Mouse (Mus musculus) limb, embryonic 10.5 days (tissue): ENCODE measurements around the gene Mrpl48. TPM values are rescaled to one million over a fixed set of nuclear protein-coding genes. Genes with fewer than 3 reads are reported as not detected.
"Not testable (repeated sequence)": the region's sequence is repeated elsewhere in the genome, so short reads cannot be mapped to it uniquely, and the experiment has no call there.

ENCODE experiments used
- DNase-seq: peaks from one replicate; pipeline ENCODE4 v3.0.0-alpha.2; 2017; ENCODE audit warnings: low spot score
- H3K27ac ChIP-seq: fragments of 300-500 bp; sonication (generic); 2 replicates; pipeline ENCODE4 v1.5.1; 2016; ENCODE audit warnings: mild to moderate bottlenecking
- H3K27me3 ChIP-seq: fragments of 300-500 bp; sonication (generic); 2 replicates; pipeline ENCODE4 v1.6.1; 2016; ENCODE audit warnings: low read depth, mild to moderate bottlenecking; ENCODE audit not compliant: poor library complexity, severe bottlenecking
- H3K36me3 ChIP-seq: fragments of 300-500 bp; sonication (generic); 2 replicates; pipeline ENCODE4 v1.6.1; 2016; ENCODE audit warnings: mild to moderate bottlenecking, moderate library complexity
- H3K4me1 ChIP-seq: fragments of 300-500 bp; sonication (generic); 2 replicates; pipeline ENCODE4 v1.6.1; 2016
- H3K4me3 ChIP-seq: fragments of 300-500 bp; sonication (generic); 2 replicates; pipeline ENCODE4 v1.5.1; 2016; ENCODE audit warnings: mild to moderate bottlenecking, moderate library complexity
- H3K9me3 ChIP-seq: fragments of 300-500 bp; sonication (generic); replicated peaks from 2 replicates; pipeline ENCODE4 v1.6.1; 2016; ENCODE audit warnings: mild to moderate bottlenecking
- WGBS: fragments of 180-500 bp; shearing (Covaris S2); methylation state at CpG from one replicate; pipeline ENCODE4 v1.1.7; 2016; 5-methylcytosine and 5-hydroxymethylcytosine counted together
- polyA plus RNA-seq: library from polyadenylated mRNA; unstranded; fragments of >200 nt; fragmentation: Nextera tagmentation; extraction: Ambion mirVana; gene quantifications from 2 replicates; pipeline ENCODE4 v1.2.1, GENCODE M21; 2016

Gene Mrpl48
- polyA plus RNA-seq, 1 experiment from 2014 or later = 59.5 TPM

- Histone ChIP-seq H3K4me1 (no peaks in the 10 kb centered on the region), H3K4me3 (no peak overlapping the region), H3K27ac (no peak overlapping the region), H3K9me3 (no peaks in the 10 kb centered on the region), H3K36me3 (peaks cover 5% of the 10 kb centered on the region), H3K27me3 (no peaks in the 10 kb centered on the region)
- DNase-seq = no peak
- WGBS = 82% methylated on average over 4 of the region's 4 CpGs
Observed at GRCm38 (mm10) chr7:100572704-100573103, 35.4 kb downstream of the Mrpl48 start.

GRCm38 (mm10) chr7:100572061-100572460 is 36.0 kb downstream of the Mrpl48 start:
- 81% methylated on average over 4 of the region's 4 CpGs for WGBS
- no peak overlapping the region for H3K4me3 ChIP-seq
- no peaks in the 10 kb centered on the region for H3K9me3 ChIP-seq
- no peaks in the 10 kb centered on the region for H3K4me1 ChIP-seq
- no peak for DNase-seq
- H3K27ac ChIP-seq = no peak overlapping the region
- H3K27me3 ChIP-seq = no peaks in the 10 kb centered on the region
- peaks cover 11% of the 10 kb centered on the region for H3K36me3 ChIP-seq

- H3K4me1 ChIP-seq = no peaks in the 10 kb centered on the region
- no peaks in the 10 kb centered on the region for H3K9me3 ChIP-seq
- H3K4me3 ChIP-seq = no peak overlapping the region
- no peak overlapping the region for H3K27ac ChIP-seq
- H3K36me3 ChIP-seq = peaks cover 11% of the 10 kb centered on the region
- DNase-seq = no peak
- WGBS = 90% methylated on average over 3 of the region's 3 CpGs
- no peaks in the 10 kb centered on the region for H3K27me3 ChIP-seq
Observed at GRCm38 (mm10) chr7:100570930-100571715, 37.0 kb downstream of the Mrpl48 start.

GRCm38 (mm10) chr7:100569907-100570306 is 38.2 kb downstream of the Mrpl48 start:
- no peak overlapping the region for H3K4me3 ChIP-seq
- H3K27ac ChIP-seq = no peak overlapping the region
- H3K9me3 ChIP-seq = no peaks in the 10 kb centered on the region
- no peaks in the 10 kb centered on the region for H3K27me3 ChIP-seq
- no peaks in the 10 kb centered on the region for H3K4me1 ChIP-seq
- H3K36me3 ChIP-seq = peaks cover 11% of the 10 kb centered on the region
- no peak for DNase-seq

- H3K9me3 ChIP-seq, H3K4me3 ChIP-seq, H3K27me3 ChIP-seq, H3K27ac ChIP-seq, DNase-seq, H3K4me1 ChIP-seq: not testable (repeated sequence)
- 79% methylated on average over 5 of the region's 5 CpGs for WGBS
- H3K36me3 ChIP-seq = peaks cover 14% of the 10 kb centered on the region
Observed at GRCm38 (mm10) chr7:100567238-100567637, 40.9 kb downstream of the Mrpl48 start.

GRCm38 (mm10) chr7:100561861-100562587 is 46.1 kb downstream of the Mrpl48 start:
- H3K27me3 ChIP-seq = no peaks in the 10 kb centered on the region
- H3K9me3 ChIP-seq = no peaks in the 10 kb centered on the region
- no peak for DNase-seq
- peaks cover 3% of the 10 kb centered on the region; the same call in 1 of the 2 replicates for H3K36me3 ChIP-seq
- H3K4me3 ChIP-seq = no peak overlapping the region
- 81% methylated on average over 11 of the region's 11 CpGs for WGBS
- H3K27ac ChIP-seq = 0 out of 2 replicates have a peak overlapping the region, but pooled peaks have one; percentile 36
- no peaks in the 10 kb centered on the region for H3K4me1 ChIP-seq

GRCm38 (mm10) chr7:100559331-100559730 is 48.8 kb downstream of the Mrpl48 start:
- 85% methylated on average over 4 of the region's 4 CpGs for WGBS
- H3K4me3 ChIP-seq = no peak overlapping the region
- no peaks in the 10 kb centered on the region for H3K4me1 ChIP-seq
- DNase-seq = no peak
- H3K9me3 ChIP-seq = no peaks in the 10 kb centered on the region
- H3K27me3 ChIP-seq = no peaks in the 10 kb centered on the region
- H3K27ac ChIP-seq = no peak overlapping the region
- H3K36me3 ChIP-seq = no peaks in the 10 kb centered on the region

- 72% methylated on average over 5 of the region's 5 CpGs for WGBS
- DNase-seq = no peak
- Histone ChIP-seq H3K27me3 (no peaks in the 10 kb centered on the region), H3K36me3 (0 out of 2 replicates have a peak, but pooled peaks cover 2% of the 10 kb centered on the region), H3K4me1 (no peaks in the 10 kb centered on the region), H3K9me3 (no peaks in the 10 kb centered on the region), H3K4me3 (no peak overlapping the region), H3K27ac (no peak overlapping the region)
Observed at GRCm38 (mm10) chr7:100557241-100557640, 50.9 kb downstream of the Mrpl48 start.

GRCm38 (mm10) chr7:100555431-100555951 is 52.6 kb downstream of the Mrpl48 start:
- Histone ChIP-seq H3K27me3 (no peaks in the 10 kb centered on the region), H3K27ac (peak overlapping the region; percentile 0; the same call in 1 of the 2 replicates), H3K36me3 (peaks cover 11% of the 10 kb centered on the region; the same call in 1 of the 2 replicates), H3K4me1 (no peaks in the 10 kb centered on the region), H3K4me3 (no peak overlapping the region), H3K9me3 (no peaks in the 10 kb centered on the region)
- WGBS = 51% methylated on average over 13 of the region's 13 CpGs
- peak; percentile 34 for DNase-seq

GRCm38 (mm10) chr7:100554939-100555338 is 53.2 kb downstream of the Mrpl48 start:
- Histone ChIP-seq H3K9me3 (no peaks in the 10 kb centered on the region), H3K27me3 (no peaks in the 10 kb centered on the region), H3K27ac (no peak overlapping the region), H3K36me3 (peaks cover 11% of the 10 kb centered on the region; the same call in 1 of the 2 replicates), H3K4me1 (no peaks in the 10 kb centered on the region), H3K4me3 (no peak overlapping the region)
- no peak for DNase-seq
- WGBS = 81% methylated on average over 5 of the region's 5 CpGs

- Histone ChIP-seq H3K9me3 (no peaks in the 10 kb centered on the region), H3K27ac (no peak overlapping the region), H3K4me1 (no peaks in the 10 kb centered on the region), H3K27me3 (no peaks in the 10 kb centered on the region), H3K36me3 (peaks cover 18% of the 10 kb centered on the region; the same call in 1 of the 2 replicates), H3K4me3 (no peak overlapping the region)
- 78% methylated on average over 5 of the region's 5 CpGs for WGBS
- DNase-seq = no peak
Observed at GRCm38 (mm10) chr7:100550338-100551007, 57.6 kb downstream of the Mrpl48 start.

GRCm38 (mm10) chr7:100549796-100550195 is 58.3 kb downstream of the Mrpl48 start:
- no peak for DNase-seq
- H3K4me1 ChIP-seq = no peaks in the 10 kb centered on the region
- H3K27me3 ChIP-seq = no peaks in the 10 kb centered on the region
- WGBS = 91% methylated on average over 3 of the region's 3 CpGs
- peaks cover 18% of the 10 kb centered on the region; the same call in 1 of the 2 replicates for H3K36me3 ChIP-seq
- no peak overlapping the region for H3K27ac ChIP-seq
- no peaks in the 10 kb centered on the region for H3K9me3 ChIP-seq
- no peak overlapping the region for H3K4me3 ChIP-seq
